In the genomic region with DNA sequence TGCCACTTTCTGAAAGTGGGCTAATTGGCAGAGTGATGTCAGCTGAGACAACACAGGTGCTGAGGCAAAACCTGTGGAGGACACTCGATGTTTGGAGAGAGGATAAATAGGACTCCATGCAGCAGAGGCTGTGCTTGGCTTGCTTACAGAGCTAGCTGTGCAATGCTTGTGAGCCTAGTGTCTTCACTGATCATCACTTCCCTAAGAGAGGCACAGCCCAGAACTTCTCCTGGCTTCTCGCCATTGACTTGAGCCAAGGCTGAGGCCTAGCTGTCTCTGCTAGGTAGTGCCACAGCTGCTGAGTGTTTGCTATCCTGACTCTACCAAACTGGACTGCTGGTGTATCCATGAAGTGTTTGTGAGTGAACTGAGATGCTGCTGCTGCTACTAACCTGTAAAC, we compare ENCODE assay signal across 10 mouse cellular contexts. TPM values are rescaled to one million over a fixed set of nuclear protein-coding genes. Genes with fewer than 3 reads are reported as not detected.
DNase-seq lines count a peak whose midpoint lies in the region; ATAC-seq lines count a peak whose summit lies in the region.
"Had no signal": no experiment of that assay in that cellular context is flagged by ENCODE, and none has a peak within 500 bp of the region (broad histone marks: within the 10 kb centered on the region; RNA-seq: fewer than 3 reads in every experiment).

No protein-coding gene starts in this region.

- no peak overlapping the region for H3K4me3 ChIP-seq in forebrain, embryonic 16.5 days (replicated peaks; ENCODE audit: low read length)
- H3K4me3 ChIP-seq: intestine, embryonic 15.5 days had no signal

- DNase-seq in kidney, adult 18-20 months = peak; percentile 37
- DNase-seq in kidney, adult 11 months = no peak
- DNase-seq in NIH3T3 (ENCODE audit: low read depth) = peak; percentile 65
- peak; percentile 73 for DNase-seq in gastrocnemius, postnatal 14 days
- peak; percentile 72 for DNase-seq in lung, postnatal 10 days

- H3K27me3 ChIP-seq in forebrain, embryonic 16.5 days (replicated peaks; ENCODE audit: control insufficient read depth, insufficient read depth, low read length) = no peaks in the 10 kb centered on the region
- H3K27me3 ChIP-seq: intestine, embryonic 15.5 days had no signal

- no peaks in the 10 kb centered on the region for H3K9me3 ChIP-seq in forebrain, embryonic 16.5 days (ENCODE audit: control insufficient read depth, low read length)
- H3K9me3 ChIP-seq: G1E; intestine, embryonic 15.5 days had no signal

- H3K4me1 ChIP-seq in forebrain, embryonic 16.5 days (replicated peaks; ENCODE audit: control insufficient read depth, insufficient read depth, low read length) = no peaks in the 10 kb centered on the region; the same call in 1 of the 2 replicates
- H3K4me1 ChIP-seq: intestine, embryonic 15.5 days had no signal

- H3K27ac ChIP-seq in forebrain, embryonic 16.5 days (ENCODE audit: low read length) = no peak overlapping the region
- H3K27ac ChIP-seq: intestine, embryonic 15.5 days had no signal

- WGBS in forebrain, embryonic 16.5 days = 80% methylated on average over 2 of the region's 2 CpGs

- no peak overlapping the region for H3K4me2 ChIP-seq in forebrain, embryonic 16.5 days (ENCODE audit: low read length)
- H3K4me2 ChIP-seq: intestine, embryonic 15.5 days had no signal

- H3K36me3 ChIP-seq in forebrain, embryonic 16.5 days (ENCODE audit: control insufficient read depth, insufficient read depth) = no peaks in the 10 kb centered on the region; the same call in 1 of the 2 replicates
- H3K36me3 ChIP-seq: intestine, embryonic 15.5 days had no signal

- intact Hi-C loops in gastrocnemius, postnatal 14 days (cut with DNase I; ENCODE audit: low total_unique reads) = no loop called here

- ATAC-seq in forebrain, embryonic 16.5 days = no peak
- no peak for ATAC-seq in inflammation-experienced regulatory T-cells, adult 6 months
- ATAC-seq in granulocyte monocyte progenitor cell, adult 5-6 weeks (replicated peaks; ENCODE audit: poor library complexity, severe bottlenecking) = no peak
- ATAC-seq: intestine, embryonic 15.5 days had no signal

- H3K9ac ChIP-seq in forebrain, embryonic 16.5 days (replicated peaks; ENCODE audit: low read depth, low read length) = no peak overlapping the region
- H3K9ac ChIP-seq: intestine, embryonic 15.5 days had no signal

RNA-seq across cellular contexts. Expression of a gene that starts 17.3 kb away (rescaled TPM):
- not detected for total RNA-seq in gastrocnemius, postnatal 14 days (2021)
- polyA plus RNA-seq in forebrain, embryonic 16.5 days (2015; fragmentation: Nextera tagmentation; extraction: Ambion mirVana) = 1.9 and 2.5 TPM in 2 replicates
- 1 to 10 TPM; 4.4 to 8.1 (median 5.4) TPM for polyA plus RNA-seq in inflammation-experienced regulatory T-cells, adult 6 months (2017; shearing (Covaris generic))
- total RNA-seq in granulocyte monocyte progenitor cell, adult 5-6 weeks (2014; fragmentation: Nextera tagmentation) = 1.6 and 3.5 TPM in 2 replicates
- total RNA-seq in granulocyte monocyte progenitor cell, adult 5-6 weeks (2017) = 1.1 TPM in 1 of 2 replicates, not detected in the other

RNA-seq across cellular contexts. Expression of a gene that starts 17.4 kb away (rescaled TPM):
- 1 to 10 TPM; 2.5 to 2.8 TPM for total RNA-seq in gastrocnemius, postnatal 14 days (2021)
- 7.9 and 8.4 TPM in 2 replicates for polyA plus RNA-seq in forebrain, embryonic 16.5 days (2015; fragmentation: Nextera tagmentation; extraction: Ambion mirVana)
- polyA plus RNA-seq in inflammation-experienced regulatory T-cells, adult 6 months (2017; shearing (Covaris generic)) = 10 to 100 TPM; 10.2 to 16.5 (median 11.7) TPM
- total RNA-seq in granulocyte monocyte progenitor cell, adult 5-6 weeks (2014; fragmentation: Nextera tagmentation) = 16.2 and 18.7 TPM in 2 replicates
- 8.4 and 11.0 TPM in 2 replicates for total RNA-seq in granulocyte monocyte progenitor cell, adult 5-6 weeks (2017)
